Mouse (Mus musculus) ES-Bruce4 (cell line): ENCODE results near the gene March6.

Source experiments
- CTCF ChIP-seq: IDR thresholded peaks from one replicate; pipeline ENCODE4 v1.8.1; 2011; ENCODE audit warnings: low read depth, low read length
- EP300 ChIP-seq: IDR thresholded peaks from 2 replicates; pipeline ENCODE4 v1.6.1; 2011; ENCODE audit warnings: low read depth, low read length; ENCODE audit not compliant: insufficient read depth
- POLR2A ChIP-seq: IDR thresholded peaks from one replicate; pipeline ENCODE4 v1.8.1; 2011; ENCODE audit warnings: low read length; ENCODE audit not compliant: insufficient read depth

GRCm38 (mm10) chr15:31452336-31453097 is 78.3 kb downstream of the March6 start:
- TF ChIP-seq CTCF = no peak
- TF ChIP-seq POLR2A = no peak
- TF ChIP-seq EP300 = no peak
